Mouse (Mus musculus) embryo, embryonic 10 days (tissue): ENCODE measurements around the gene Akr1b8.
"Not testable (repeated sequence)": the region's sequence is repeated elsewhere in the genome, so short reads cannot be mapped to it uniquely, and the experiment has no call there.

Experiments
- DNase-seq: peaks from one replicate; pipeline ENCODE4 v3.0.0-alpha.2; 2015; ENCODE audit warnings: low spot score

Gene Akr1b8

DNA sequence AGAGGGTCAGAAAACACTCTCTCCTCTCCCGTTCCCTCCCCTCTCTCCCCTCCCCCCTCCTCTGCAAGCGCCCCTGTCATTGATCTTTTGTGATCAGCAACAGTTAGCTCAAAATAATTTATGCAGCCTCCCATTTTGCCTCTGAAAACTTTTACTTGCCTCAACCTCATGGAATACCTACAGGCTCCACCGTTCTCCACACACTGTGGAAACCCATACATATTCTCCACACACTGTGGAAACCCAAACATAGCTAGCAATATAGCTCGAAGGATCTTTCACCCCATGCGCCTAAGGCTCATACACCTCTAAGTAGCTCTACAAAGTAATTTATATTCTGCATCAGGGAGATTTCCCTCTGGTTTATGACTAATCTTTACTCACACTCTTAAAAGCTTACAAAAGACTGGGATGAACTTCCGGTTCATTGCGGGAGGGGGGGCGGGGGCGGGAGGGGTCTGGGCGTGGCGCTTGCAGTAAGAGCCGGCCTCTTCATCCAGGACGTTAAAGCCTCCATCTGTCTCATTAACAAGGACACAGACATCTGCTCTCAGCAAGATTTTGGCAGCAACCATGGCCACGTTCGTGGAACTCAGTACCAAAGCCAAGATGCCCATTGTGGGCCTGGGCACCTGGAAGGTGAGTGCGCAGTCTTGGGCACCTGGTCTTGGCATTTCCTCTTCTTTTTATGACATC is at the start of gene Akr1b8:
Gene Akr1b8, plus strand, starts transcription at position 462 of the 696 bp plus-strand sequence.
- peak; percentile 37 for DNase-seq

- no peak for DNase-seq
Observed at GRCm38 (mm10) chr6:34304675-34305241, 49.2 kb upstream of the Akr1b8 start.

- no peak for DNase-seq
Observed at GRCm38 (mm10) chr6:34306797-34307196, 47.1 kb upstream of the Akr1b8 start.

GRCm38 (mm10) chr6:34309526-34309925 is 44.4 kb upstream of the Akr1b8 start:
- DNase-seq = no peak

- DNase-seq = no peak
Observed at GRCm38 (mm10) chr6:34310023-34310595, 43.8 kb upstream of the Akr1b8 start.

DNA sequence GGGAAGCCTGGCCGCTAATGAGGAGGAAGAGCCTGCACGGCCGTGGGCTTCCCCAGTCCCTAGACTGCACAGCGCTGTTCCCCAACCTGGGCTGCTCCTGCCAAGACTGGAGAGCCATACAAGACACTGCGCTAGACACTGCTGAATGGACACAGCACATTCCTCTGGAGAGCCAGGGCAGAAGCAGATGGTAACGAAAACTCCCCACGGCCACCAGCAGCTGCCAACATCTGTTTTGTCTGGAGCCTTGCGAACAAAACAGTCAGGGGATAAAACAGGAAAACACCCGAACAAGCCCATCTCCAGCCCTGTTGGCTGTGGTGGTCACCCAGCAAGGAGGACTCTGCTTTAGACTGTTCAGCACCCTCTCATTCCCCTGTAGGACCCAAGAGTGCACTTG is 40.5 kb upstream of the Akr1b8 start:
- DNase-seq = no peak

- no peak for DNase-seq
Observed at GRCm38 (mm10) chr6:34313921-34314320, 40.0 kb upstream of the Akr1b8 start.

GRCm38 (mm10) chr6:34316854-34317771 is 36.8 kb upstream of the Akr1b8 start, which contains the start of gene Akr1b3:
TSS of gene Akr1b3 (minus strand) at chr6:34317478.
- peak; percentile 98 for DNase-seq

GRCm38 (mm10) chr6:34318172-34318571 is 35.7 kb upstream of the Akr1b8 start:
- no peak for DNase-seq

DNA sequence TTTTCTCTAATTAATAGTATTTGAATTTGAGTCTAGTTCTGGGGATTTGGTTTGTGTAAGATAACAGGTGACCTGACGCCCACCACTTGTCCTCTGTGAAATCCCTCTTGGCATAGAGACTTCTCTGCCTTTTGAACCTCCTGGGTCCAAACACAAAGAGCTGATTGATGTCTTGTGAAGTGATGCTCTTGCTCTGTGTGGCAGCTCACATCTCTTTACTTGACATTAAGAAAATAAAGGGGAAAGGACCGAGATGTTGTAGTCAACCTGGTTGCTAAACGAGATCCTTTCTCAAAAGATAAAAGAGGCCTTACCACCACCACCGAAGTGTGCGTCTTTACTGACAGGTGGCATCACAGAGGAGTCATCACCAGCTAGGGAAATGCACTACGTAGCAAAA is 35.3 kb upstream of the Akr1b8 start:
- DNase-seq = no peak

DNA sequence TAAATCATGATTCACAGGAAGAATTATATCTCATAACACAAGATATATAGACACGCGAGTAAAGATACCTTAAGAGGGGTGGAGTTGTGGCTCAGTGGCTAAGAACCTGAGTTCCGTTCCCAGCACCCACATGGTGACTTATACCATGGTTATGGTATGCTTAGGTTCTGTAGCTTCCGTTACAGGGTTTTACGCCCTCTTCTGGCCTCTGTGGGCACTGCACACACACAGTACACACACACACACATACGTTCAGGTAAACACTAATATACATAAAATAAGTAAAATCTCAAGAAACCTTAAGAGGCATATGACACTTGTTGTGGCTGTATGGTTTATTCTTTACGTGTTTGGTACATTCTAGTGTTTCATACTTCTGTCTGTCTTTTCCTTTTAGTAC is 31.8 kb upstream of the Akr1b8 start:
- DNase-seq = no peak

GRCm38 (mm10) chr6:34331379-34331778 is 22.5 kb upstream of the Akr1b8 start:
- DNase-seq = no peak

DNA sequence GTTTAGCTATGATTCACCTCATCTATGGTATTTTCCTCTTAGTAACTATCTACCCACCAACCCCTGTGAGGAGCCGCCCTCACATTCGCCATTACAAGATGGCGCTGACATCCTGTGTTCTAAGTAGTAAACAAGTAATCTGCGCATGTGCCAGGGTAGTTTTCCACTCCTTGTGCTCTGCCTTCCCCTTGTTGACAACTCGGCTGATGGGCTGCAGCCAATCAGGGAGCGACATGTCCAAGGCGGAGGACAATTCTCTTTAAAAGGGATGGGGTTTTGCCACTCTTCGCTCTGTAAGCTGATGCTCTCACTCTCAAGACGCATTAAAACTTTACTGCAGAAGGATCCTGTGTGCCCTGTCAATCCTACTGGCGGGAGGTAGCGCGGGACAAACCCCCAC is 22.1 kb upstream of the Akr1b8 start:
- not testable (repeated sequence) for DNase-seq

- DNase-seq = no peak
Observed at GRCm38 (mm10) chr6:34334673-34335072, 19.2 kb upstream of the Akr1b8 start.

GRCm38 (mm10) chr6:34337799-34338198 is 16.1 kb upstream of the Akr1b8 start:
- no peak for DNase-seq

- no peak for DNase-seq
Observed at GRCm38 (mm10) chr6:34341991-34342390, 11.9 kb upstream of the Akr1b8 start.

DNA sequence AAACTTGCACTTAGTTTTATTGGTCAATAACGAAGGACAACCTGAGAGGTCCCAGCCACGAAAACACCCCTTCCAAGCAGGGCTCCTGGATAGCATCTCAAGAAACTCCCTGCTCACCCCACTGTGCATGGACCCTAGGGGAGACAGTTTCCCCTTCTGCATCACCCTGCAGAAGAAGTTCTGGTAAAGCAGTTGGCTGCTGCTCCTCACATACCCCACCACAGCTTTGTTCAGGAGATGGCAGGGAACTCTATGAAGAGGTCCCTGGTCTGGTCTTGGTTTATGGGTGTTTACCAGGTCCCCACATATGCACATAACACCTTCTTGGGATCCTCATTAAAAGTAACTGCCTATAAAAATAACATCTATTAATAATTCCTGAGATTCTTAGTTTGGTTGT is 11.4 kb upstream of the Akr1b8 start:
- DNase-seq = no peak

- no peak for DNase-seq
Observed at GRCm38 (mm10) chr6:34343426-34343825, 10.5 kb upstream of the Akr1b8 start.

DNA sequence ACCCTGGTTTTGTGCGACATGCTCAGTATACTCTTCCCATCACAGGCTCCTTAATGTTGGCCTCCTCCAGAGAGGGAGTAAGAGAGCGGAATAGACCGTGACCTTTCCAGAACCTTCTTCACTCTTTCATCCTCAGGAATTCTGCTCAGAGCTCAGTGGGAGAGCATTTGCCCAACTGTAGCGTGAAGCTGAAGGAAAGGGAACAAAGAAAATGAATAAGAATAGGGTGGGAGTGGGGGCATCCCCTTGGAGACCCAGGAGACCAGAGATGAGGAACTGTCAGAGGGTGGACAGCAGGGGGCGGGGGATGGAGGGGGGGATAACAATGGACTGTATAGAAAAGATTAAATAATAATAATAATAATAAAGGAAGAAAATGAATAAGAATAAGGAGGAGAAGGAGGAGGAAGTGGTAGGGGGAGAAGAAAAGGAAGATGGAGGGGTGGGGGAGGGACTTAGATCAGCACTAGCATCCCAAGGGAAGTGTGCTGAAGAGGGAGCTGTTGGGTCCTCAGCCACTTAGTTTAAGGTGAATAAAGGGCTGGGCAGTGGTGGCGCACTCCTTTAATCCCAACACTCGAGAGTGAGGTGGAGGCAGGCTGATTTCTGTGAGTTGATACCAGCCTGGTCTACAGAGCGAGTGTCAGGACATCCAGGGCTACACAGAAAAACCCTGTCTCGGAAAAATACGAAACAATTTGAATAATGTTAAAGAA is 9.6 kb upstream of the Akr1b8 start:
- DNase-seq = no peak

DNA sequence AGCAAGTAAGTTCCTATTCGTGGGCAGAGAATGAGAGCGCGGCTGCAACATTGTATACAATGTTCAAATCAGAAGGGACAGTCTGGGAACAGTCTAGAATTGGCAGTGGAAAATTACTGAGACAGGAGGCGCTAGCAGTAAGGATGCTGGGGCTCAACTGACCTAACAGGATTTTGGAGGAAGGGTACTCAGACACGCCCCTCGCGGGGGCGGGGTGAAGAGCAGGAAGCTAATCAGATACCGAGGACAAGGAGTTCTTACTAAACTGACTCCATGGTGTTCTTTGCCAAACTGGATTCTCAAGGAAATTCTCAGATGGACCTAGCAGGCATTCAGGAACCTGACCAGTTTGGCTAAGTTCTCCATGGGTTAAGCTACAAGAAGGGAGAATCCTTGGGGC is 9.0 kb upstream of the Akr1b8 start:
- peak; percentile 49 for DNase-seq

DNA sequence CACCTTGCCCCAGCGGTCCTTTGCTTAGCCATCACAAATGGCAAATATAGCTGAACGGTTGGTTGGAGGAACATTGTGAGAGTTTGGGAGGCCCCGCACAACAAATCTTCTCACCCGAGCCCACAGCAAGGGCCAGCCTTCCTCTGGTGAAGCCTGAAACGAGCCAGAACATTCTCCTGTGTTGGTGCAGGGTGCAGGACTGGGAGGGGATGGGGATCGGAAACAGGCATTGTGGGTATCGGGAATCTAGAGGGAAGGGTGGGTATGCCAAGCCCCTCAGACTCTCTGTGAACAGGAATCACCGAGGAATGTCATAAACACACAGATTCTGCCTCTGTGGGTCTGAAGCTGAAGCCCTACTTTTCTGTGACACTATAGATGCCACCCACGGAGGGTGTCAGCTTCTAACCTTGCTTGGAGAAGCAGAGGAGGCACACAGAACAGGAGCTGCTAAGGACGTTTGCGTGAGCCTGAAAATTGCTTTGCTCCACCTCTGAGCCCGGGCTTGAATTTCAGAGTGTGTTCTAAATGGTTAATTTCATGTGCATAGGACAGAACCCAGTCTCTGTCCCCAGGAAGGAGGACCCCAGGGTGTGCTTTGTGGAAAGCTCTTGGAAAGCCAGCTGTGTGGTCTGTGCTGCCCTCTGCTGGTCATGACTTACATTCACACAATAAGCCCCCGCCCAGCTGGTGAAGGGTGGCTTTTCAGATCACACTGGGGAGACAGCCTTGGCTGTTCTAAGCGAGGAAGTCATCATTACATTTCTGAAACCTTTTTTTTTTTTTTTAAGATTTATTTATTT is 7.6 kb upstream of the Akr1b8 start:
- DNase-seq = peak; percentile 88
